Mouse (Mus musculus) urinary bladder, postnatal 25 days (tissue): ENCODE measurements around the gene Kdm5b.

Experiments used
- DNase-seq: peaks from one replicate; pipeline ENCODE4 v3.0.0; 2022; ENCODE audit warnings: low spot score

Gene Kdm5b

DNA sequence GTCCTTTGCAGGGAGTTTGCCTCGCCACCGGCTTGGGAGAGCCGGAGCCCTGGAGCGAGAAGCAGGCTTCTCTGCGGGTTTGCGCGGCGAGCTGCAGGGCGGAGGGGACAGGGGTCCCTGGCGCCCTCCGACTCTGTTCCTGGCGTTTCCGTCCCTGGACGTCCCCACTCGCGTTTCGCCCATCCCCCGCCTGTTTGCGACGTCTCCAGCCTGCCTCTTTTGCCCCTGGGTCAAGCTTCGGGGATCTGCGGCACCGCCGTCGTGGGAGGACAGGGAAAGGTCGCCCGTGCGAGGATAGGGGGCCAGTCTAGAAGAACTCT is 87.0 kb downstream of the Kdm5b start:
- no peak for DNase-seq

GRCm38 (mm10) chr1:134647591-134647990 is 87.6 kb downstream of the Kdm5b start:
- no peak for DNase-seq

DNA sequence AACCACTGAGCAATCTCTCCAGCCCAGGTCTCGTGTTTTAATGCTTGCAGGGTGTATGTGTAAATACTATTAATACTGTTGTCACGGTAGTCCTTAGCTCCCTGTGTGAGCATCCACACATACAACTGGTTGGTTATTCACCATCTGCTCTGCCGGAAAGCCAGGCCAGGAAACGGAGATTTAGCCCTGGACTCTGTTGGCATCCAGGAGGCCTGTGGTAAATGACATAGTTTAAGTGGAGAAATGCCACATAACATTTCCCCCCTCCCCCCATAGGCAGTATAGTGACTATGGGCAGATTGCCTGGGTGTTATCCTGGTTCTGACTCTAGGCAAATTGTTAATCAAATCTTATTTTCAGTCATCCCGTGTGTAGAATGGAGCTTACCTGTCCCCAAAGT is 90.8 kb downstream of the Kdm5b start:
- no peak for DNase-seq

DNA sequence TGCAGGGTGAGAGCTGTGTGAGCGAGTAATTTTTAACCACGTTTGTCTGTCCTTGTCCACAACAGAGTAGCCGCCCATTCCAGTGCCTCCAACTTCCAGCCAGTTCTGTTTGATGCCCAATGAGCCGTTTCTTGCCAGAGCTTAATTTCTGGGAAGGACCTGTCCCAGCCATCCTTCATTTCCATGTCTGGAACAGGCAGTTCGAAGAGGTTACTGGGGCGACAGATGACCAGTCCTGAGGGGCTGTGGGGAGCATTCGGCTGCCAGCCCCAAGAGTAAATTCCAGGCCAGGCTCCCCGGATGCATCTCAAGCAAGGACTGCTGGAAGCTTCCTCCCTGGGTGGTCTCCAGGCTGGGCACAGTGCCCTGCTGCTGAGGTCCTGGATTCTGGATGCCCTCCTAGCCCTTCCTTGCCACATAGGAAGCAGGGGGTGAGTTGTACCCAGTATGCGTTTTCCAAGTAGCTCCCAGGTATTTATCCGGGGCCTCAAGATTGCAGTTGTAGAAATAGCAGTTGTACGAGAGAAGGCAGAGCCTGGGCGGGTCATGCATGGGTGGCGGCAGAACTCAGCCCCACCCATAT is 91.4 kb downstream of the Kdm5b start:
- no peak for DNase-seq

DNA sequence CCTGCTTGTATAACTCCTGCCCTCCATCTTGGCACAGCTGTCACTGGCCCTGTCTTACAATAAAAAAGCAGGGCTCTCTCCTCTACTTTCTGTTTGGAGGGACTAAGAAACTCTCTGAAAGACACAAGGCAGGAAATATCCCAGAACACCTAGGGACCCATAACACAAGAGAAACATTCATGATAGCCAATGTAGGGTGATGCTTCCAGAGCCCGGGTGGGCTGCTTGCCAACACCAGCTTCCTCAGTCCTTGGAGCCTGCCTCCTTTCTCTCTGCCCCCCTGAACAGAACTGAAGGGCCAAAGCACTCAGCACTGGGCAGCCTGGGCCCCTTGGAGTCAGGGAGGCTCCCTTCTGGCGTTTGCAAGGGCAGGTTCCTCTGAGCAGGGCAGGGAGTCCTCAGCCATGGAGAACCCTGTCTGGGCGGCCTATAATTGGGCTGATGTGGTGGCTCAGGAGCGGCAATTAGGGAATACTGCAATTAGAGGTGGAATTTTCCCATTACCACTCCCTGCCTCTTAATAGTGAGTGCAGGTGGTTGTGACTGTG is 92.0 kb downstream of the Kdm5b start:
- no peak for DNase-seq

- no peak for DNase-seq
These were observed 93.8 kb downstream of the Kdm5b start for GRCm38 (mm10) chr1:134653603-134654257.

DNA sequence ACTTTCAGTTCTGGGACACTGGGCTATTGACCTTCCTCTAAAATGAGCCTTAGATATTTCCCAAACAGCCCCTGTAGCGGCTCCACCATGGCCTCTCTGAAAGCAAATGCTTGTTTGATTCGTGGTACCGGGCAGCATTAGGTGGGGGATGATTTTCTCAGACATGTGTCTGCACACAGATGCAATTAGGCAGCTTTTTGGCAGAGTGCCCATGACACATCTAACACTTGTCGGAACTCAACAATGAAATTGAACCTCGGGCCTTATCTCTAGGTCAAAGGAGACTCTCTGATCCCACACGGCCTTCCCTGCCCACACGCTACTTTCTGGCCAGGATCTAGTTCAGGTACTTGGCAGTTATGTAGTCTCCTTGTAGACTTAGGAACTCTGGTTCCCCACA is 98.9 kb downstream of the Kdm5b start:
- DNase-seq, result no peak

DNA sequence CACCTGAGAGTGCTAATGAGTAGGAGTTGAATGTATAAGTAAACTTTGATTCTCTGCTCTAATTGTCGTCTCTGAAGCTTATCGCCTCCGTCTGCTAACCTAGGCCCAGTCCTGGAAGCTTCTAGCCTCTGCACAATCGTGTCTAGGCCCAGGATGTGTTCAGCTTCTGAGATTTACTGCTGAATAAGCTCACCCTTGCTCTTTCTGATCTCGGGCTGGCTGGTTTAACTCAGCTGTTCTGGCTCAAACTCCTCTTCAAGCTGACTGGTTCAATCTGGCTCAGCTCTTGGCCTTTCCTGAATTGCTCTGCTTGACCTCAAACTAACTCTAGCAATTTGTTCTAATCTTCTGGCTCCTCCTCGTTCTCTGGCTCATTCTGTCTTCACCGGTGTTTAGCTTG is 100.2 kb downstream of the Kdm5b start:
- no peak for DNase-seq

DNA sequence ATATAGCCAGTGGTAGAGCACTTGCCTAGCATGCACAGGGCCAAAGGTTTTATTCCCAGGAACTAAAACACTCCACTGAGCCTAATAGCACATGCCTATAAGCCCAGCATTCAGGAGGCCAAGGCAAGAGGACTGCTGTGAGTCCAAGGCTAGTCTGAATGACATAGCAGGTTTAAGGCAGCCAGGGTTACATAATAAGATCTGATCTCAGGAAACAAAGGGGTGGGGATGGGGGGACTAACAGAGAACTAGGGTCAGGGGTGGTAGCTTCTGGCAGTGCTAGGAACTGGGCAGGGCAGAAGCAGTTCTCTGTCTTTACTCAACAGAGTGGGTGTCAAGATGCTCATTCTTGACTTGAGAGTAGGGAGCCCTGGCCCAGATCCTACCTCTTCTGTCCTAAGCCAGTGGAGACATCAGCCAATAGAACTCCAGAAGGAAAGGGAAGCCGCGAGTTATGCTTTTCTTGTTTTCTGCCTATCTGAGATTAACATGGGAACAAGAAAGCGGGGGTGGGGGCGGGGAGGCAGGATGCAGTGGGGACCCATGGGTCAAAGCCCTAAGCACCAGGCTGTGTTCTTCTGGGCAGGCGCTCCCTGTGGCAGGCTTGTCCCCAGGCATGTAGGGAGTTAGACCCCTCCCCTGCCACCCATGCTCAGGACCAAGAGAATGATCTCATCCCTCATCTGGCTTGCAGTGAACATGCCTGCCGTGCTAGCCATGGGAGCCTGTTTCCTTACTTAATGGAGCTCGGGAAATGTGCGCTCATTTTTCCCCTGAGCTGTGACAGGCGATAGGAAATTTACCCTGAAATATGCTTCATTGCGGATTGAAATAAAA is 111.5 kb downstream of the Kdm5b start:
- DNase-seq, result no peak

DNA sequence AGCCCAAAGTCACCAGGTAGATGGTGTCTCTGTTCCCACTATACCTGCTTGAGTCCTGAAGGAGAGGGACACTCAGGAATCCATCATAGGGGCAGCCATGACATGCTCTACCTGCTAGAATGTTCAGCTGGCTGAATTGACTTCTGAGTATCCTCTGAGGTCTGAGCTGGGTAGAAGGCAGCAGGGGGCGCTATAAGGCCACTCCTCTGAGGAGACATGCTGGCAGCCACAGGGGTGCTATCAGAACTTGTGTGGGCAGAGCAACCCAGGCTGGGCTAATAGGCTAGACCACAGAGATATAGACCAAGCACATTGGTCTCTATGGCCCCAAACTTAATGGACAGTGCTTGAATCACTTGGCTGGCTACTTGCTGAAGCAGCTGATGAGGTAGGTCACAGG is 114.3 kb downstream of the Kdm5b start:
- no peak for DNase-seq

- no peak for DNase-seq
These were observed 119.5 kb downstream of the Kdm5b start for GRCm38 (mm10) chr1:134679445-134679844.

- no peak for DNase-seq
These were observed 120.6 kb downstream of the Kdm5b start for GRCm38 (mm10) chr1:134680617-134681016.

GRCm38 (mm10) chr1:134682460-134682859 is 122.5 kb downstream of the Kdm5b start:
- no peak for DNase-seq
